Mouse (Mus musculus): ENCODE measurements around the gene Hnrnpa0. TPM values are rescaled to one million over a fixed set of nuclear protein-coding genes. Genes with fewer than 3 reads are reported as not detected.

The Hnrnpa0 gene
- polyA plus RNA-seq, 1 experiment, result 94.2 TPM

GRCm38 (mm10) chr13:58112601-58113041, 15.7 kb downstream of the Hnrnpa0 start:
- Histone ChIP-seq H3K36me3 (ENCODE audit: control insufficient read depth, insufficient read depth, low read length) (no peaks in the 10 kb centered on the region), H3K4me1 (ENCODE audit: control insufficient read depth, insufficient read depth, insufficient read length) (no peaks in the 10 kb centered on the region; the same call in 1 of the 2 replicates), H3K27ac (ENCODE audit: insufficient read depth, low read length) (no peak overlapping the region), H3K27me3 (ENCODE audit: control insufficient read depth, insufficient read depth, low read length) (no peaks in the 10 kb centered on the region; the same call in 1 of the 2 replicates), H3K4me3 (ENCODE audit: extremely low read depth, insufficient read depth, insufficient read length) (peak overlapping the region; percentile 57)
- 6% methylated on average over 11 of the region's 11 CpGs for WGBS
- TF ChIP-seq POLR2A (IDR thresholded peaks at IDR 0.05; ENCODE audit: low read depth, low read length) (no peak), CTCF (IDR thresholded peaks at IDR 0.05; ENCODE audit: extremely low read depth, insufficient read depth, insufficient read length, insufficient replicate concordance) (no peak)
- DNase-seq (ENCODE audit: low read depth in 1 of 2, low spot score in 2 of 2), result no peak

- H3K4me1 ChIP-seq (ENCODE audit: control insufficient read depth, insufficient read depth, insufficient read length), result no peaks in the 10 kb centered on the region; the same call in 1 of the 2 replicates
- TF ChIP-seq CTCF (IDR thresholded peaks at IDR 0.05; ENCODE audit: extremely low read depth, insufficient read depth, insufficient read length, insufficient replicate concordance) (no peak), POLR2A (IDR thresholded peaks at IDR 0.05; ENCODE audit: low read depth, low read length) (no peak)
- H3K27ac ChIP-seq (ENCODE audit: insufficient read depth, low read length), result no peak overlapping the region
- H3K27me3 ChIP-seq (ENCODE audit: control insufficient read depth, insufficient read depth, low read length), result no peaks in the 10 kb centered on the region; the same call in 1 of the 2 replicates
- H3K36me3 ChIP-seq (ENCODE audit: control insufficient read depth, insufficient read depth, low read length), result no peaks in the 10 kb centered on the region
- WGBS, result 46% methylated on average over 10 of the region's 10 CpGs
- no peak overlapping the region for H3K4me3 ChIP-seq (ENCODE audit: extremely low read depth, insufficient read depth, insufficient read length)
- DNase-seq (ENCODE audit: low read depth in 1 of 2, low spot score in 2 of 2), result no peak
These were observed 16.2 kb downstream of the Hnrnpa0 start for GRCm38 (mm10) chr13:58112191-58112590.

GRCm38 (mm10) chr13:58111306-58111705, 17.1 kb downstream of the Hnrnpa0 start:
- DNase-seq (ENCODE audit: low read depth in 1 of 2, low spot score in 2 of 2), result no peak
- H3K4me3 ChIP-seq (ENCODE audit: extremely low read depth, insufficient read depth, insufficient read length), result no peak overlapping the region
- TF ChIP-seq CTCF (IDR thresholded peaks at IDR 0.05; ENCODE audit: extremely low read depth, insufficient read depth, insufficient read length, insufficient replicate concordance), result no peak
- no peak for TF ChIP-seq POLR2A (IDR thresholded peaks at IDR 0.05; ENCODE audit: low read depth, low read length)
- no peaks in the 10 kb centered on the region for H3K36me3 ChIP-seq (ENCODE audit: control insufficient read depth, insufficient read depth, low read length)
- H3K4me1 ChIP-seq (ENCODE audit: control insufficient read depth, insufficient read depth, insufficient read length), result no peaks in the 10 kb centered on the region; the same call in 1 of the 2 replicates
- H3K27me3 ChIP-seq (ENCODE audit: control insufficient read depth, insufficient read depth, low read length), result no peaks in the 10 kb centered on the region; the same call in 1 of the 2 replicates
- H3K27ac ChIP-seq (ENCODE audit: insufficient read depth, low read length), result no peak overlapping the region
- WGBS, result 94% methylated on average over 6 of the region's 6 CpGs

GRCm38 (mm10) chr13:58090643-58091042, 37.7 kb downstream of the Hnrnpa0 start:
- no peaks in the 10 kb centered on the region for H3K27me3 ChIP-seq (ENCODE audit: control insufficient read depth, insufficient read depth, low read length)
- no peaks in the 10 kb centered on the region for H3K4me1 ChIP-seq (ENCODE audit: control insufficient read depth, insufficient read depth, insufficient read length)
- no peak for DNase-seq (ENCODE audit: low read depth in 1 of 2, low spot score in 2 of 2)
- TF ChIP-seq POLR2A (IDR thresholded peaks at IDR 0.05; ENCODE audit: low read depth, low read length) (no peak), CTCF (IDR thresholded peaks at IDR 0.05; ENCODE audit: extremely low read depth, insufficient read depth, insufficient read length, insufficient replicate concordance) (no peak)
- WGBS, result 79% methylated on average over 8 of the region's 8 CpGs
- no peaks in the 10 kb centered on the region for H3K36me3 ChIP-seq (ENCODE audit: control insufficient read depth, insufficient read depth, low read length)
- H3K27ac ChIP-seq (ENCODE audit: insufficient read depth, low read length), result no peak overlapping the region
- no peak overlapping the region for H3K4me3 ChIP-seq (ENCODE audit: extremely low read depth, insufficient read depth, insufficient read length)

- DNase-seq (ENCODE audit: low read depth in 1 of 2, low spot score in 2 of 2), result no peak
- Histone ChIP-seq H3K27ac (ENCODE audit: insufficient read depth, low read length) (no peak overlapping the region), H3K27me3 (ENCODE audit: control insufficient read depth, insufficient read depth, low read length) (no peaks in the 10 kb centered on the region), H3K36me3 (ENCODE audit: control insufficient read depth, insufficient read depth, low read length) (no peaks in the 10 kb centered on the region), H3K4me1 (ENCODE audit: control insufficient read depth, insufficient read depth, insufficient read length) (no peaks in the 10 kb centered on the region), H3K4me3 (ENCODE audit: extremely low read depth, insufficient read depth, insufficient read length) (no peak overlapping the region)
- 90% methylated on average over 5 of the region's 5 CpGs for WGBS
- TF ChIP-seq POLR2A (IDR thresholded peaks at IDR 0.05; ENCODE audit: low read depth, low read length), result no peak
- no peak for TF ChIP-seq CTCF (IDR thresholded peaks at IDR 0.05; ENCODE audit: extremely low read depth, insufficient read depth, insufficient read length, insufficient replicate concordance)
These were observed 44.0 kb downstream of the Hnrnpa0 start for GRCm38 (mm10) chr13:58084396-58084795.

- no peaks in the 10 kb centered on the region for H3K36me3 ChIP-seq (ENCODE audit: control insufficient read depth, insufficient read depth, low read length)
- H3K27ac ChIP-seq (ENCODE audit: insufficient read depth, low read length), result no peak overlapping the region
- DNase-seq (ENCODE audit: low read depth in 1 of 2, low spot score in 2 of 2), result no peak
- no peaks in the 10 kb centered on the region for H3K4me1 ChIP-seq (ENCODE audit: control insufficient read depth, insufficient read depth, insufficient read length)
- 89% methylated on average over 11 of the region's 11 CpGs for WGBS
- TF ChIP-seq CTCF (IDR thresholded peaks at IDR 0.05; ENCODE audit: extremely low read depth, insufficient read depth, insufficient read length, insufficient replicate concordance) (no peak), POLR2A (IDR thresholded peaks at IDR 0.05; ENCODE audit: low read depth, low read length) (no peak)
- H3K4me3 ChIP-seq (ENCODE audit: extremely low read depth, insufficient read depth, insufficient read length), result no peak overlapping the region
- H3K27me3 ChIP-seq (ENCODE audit: control insufficient read depth, insufficient read depth, low read length), result no peaks in the 10 kb centered on the region
These were observed 44.8 kb downstream of the Hnrnpa0 start for GRCm38 (mm10) chr13:58083521-58083920.

GRCm38 (mm10) chr13:58083048-58083447, 45.3 kb downstream of the Hnrnpa0 start:
- no peaks in the 10 kb centered on the region for H3K36me3 ChIP-seq (ENCODE audit: control insufficient read depth, insufficient read depth, low read length)
- no peaks in the 10 kb centered on the region for H3K27me3 ChIP-seq (ENCODE audit: control insufficient read depth, insufficient read depth, low read length)
- H3K4me3 ChIP-seq (ENCODE audit: extremely low read depth, insufficient read depth, insufficient read length), result no peak overlapping the region
- WGBS, result 41% methylated on average over 5 of the region's 5 CpGs
- H3K27ac ChIP-seq (ENCODE audit: insufficient read depth, low read length), result no peak overlapping the region
- no peak for TF ChIP-seq POLR2A (IDR thresholded peaks at IDR 0.05; ENCODE audit: low read depth, low read length)
- H3K4me1 ChIP-seq (ENCODE audit: control insufficient read depth, insufficient read depth, insufficient read length), result no peaks in the 10 kb centered on the region
- no peak for DNase-seq (ENCODE audit: low read depth in 1 of 2, low spot score in 2 of 2)
